Mouse (Mus musculus) spleen, adult 2 months (tissue): ENCODE results near the gene Edem2. TPM values are rescaled to one million over a fixed set of nuclear protein-coding genes. Genes with fewer than 3 reads are reported as not detected.

ENCODE experiments used
- DNase-seq, 2 experiments: peaks; one replicate each; pipeline versions ENCODE4 v3.0.0 to v3.0.0-alpha.2; 2012 to 2021; ENCODE audit warnings: low spot score in 2 of 2, low read depth in 1 of 2
- H3K27ac ChIP-seq: fragments of 200-500 bp; 2 replicates; pipeline ENCODE4 v1.5.1; 2012; ENCODE audit warnings: low read length, inconsistent platforms; ENCODE audit not compliant: insufficient read depth
- H3K27me3 ChIP-seq: fragments of 200-500 bp; 2 replicates; pipeline ENCODE4 v1.6.1; 2012; ENCODE audit warnings: mild to moderate bottlenecking, moderate library complexity, low read length, inconsistent platforms; ENCODE audit not compliant: control insufficient read depth, insufficient read depth
- H3K36me3 ChIP-seq: fragments of 200-500 bp; 2 replicates; pipeline ENCODE4 v1.6.1; 2012; ENCODE audit warnings: mild to moderate bottlenecking, low read length, inconsistent platforms; ENCODE audit not compliant: control insufficient read depth, insufficient read depth
- H3K4me1 ChIP-seq: fragments of 200-500 bp; 2 replicates; pipeline ENCODE4 v1.6.1; 2011; ENCODE audit warnings: inconsistent platforms; ENCODE audit not compliant: control insufficient read depth, insufficient read depth, insufficient read length
- H3K4me3 ChIP-seq: fragments of 200-500 bp; 2 replicates; pipeline ENCODE4 v1.5.1; 2011; ENCODE audit warnings: mild to moderate bottlenecking, inconsistent platforms; ENCODE audit not compliant: insufficient read depth, insufficient read length; ENCODE audit errors: extremely low read depth
- CTCF ChIP-seq: fragments of 200-500 bp; IDR thresholded peaks from 2 replicates; pipeline ENCODE4 v1.5.1; 2011; ENCODE audit warnings: mild to moderate bottlenecking, inconsistent platforms; ENCODE audit not compliant: insufficient read depth, insufficient read length, insufficient replicate concordance; ENCODE audit errors: extremely low read depth
- POLR2A ChIP-seq: fragments of 200-500 bp; IDR thresholded peaks from 2 replicates; pipeline ENCODE4 v1.6.1; 2011; ENCODE audit warnings: low read depth, low read length, inconsistent platforms
- WGBS: fragments of 180-500 bp; shearing (Covaris S2); methylation state at CpG from one replicate; pipeline ENCODE4 v1.1.7; 2018; 5-methylcytosine and 5-hydroxymethylcytosine counted together
- polyA plus RNA-seq: library from polyadenylated mRNA; depleted of rRNA; stranded (reverse); fragments of >200 nt; gene quantifications from 2 replicates; pipeline ENCODE4 v1.2.3, GENCODE M21; 2012

Gene Edem2
- polyA plus RNA-seq, 1 experiment: 70.8 TPM

DNA sequence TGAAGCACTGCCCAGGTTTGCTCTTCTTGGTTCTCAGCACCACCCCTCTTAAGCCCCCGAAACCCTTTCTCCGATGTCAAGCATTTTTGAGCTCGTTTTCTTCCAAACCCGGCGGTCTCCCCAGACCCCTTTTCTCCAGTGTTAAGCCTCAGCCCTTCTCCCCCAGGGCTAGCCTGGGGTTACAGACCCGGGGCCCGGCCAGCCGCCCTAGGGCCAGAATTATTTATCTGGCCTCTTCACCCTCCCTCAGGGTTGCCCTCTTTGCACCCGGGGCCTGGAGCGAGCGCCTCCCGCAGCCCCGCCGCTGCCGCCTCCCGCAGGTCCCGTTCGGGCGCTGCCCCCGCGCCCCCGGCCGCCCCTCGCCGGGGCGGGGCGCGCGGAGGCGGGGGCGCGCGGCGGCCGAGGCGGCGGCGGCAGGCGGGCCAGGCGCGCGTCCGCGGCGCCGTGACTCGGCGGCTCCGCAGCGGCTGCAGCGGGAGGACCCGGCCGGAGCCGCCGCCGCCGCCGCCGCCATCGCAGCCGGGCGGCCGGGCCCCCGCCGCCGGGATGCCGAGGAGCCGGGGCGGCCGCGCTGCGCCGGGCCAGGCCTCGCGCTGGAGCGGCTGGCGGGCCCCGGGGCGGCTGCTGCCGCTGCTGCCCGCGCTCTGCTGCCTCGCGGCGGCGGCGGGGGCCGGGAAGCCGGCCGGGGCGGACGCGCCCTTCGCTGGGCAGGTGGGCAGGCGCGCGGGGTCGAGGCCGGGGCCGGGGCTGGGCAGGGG, 45.8 kb upstream of the Edem2 start, which contains the start of gene Mmp24:
Mmp24 (plus strand) TSS at position 416 of the 758 bp plus-strand sequence.
- 17% methylated on average over 100 of the region's 100 CpGs for WGBS

DNA sequence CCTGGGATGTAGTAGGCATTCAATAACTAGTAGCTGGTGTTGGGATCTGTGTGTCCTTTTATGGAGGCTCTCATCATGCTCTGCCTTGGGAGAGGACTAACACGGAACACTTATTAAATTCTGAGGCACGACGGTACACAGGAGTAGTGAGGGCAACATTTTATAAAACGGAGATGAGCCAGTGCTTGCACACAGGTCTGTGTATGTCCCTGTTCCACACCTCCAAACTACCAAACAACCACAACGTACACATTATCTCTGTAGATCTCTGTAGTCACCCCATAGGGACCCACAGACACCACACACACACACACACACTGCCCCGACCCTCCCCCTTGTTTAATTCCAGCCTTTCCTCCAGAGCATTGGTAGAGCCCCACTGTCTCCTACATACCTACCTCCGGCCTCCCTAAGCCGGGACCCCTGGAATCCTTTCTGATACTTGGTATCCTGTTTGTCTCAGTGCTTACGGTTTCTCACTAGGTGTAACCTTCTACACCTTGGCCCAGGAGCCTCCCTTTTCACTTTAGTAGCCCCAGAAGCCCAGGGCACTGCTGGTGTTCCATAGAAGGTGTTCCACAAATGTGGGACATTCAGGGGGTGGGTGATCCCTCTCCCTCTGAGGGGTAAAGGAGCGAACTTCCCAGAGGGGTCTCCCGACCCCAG, 45.1 kb upstream of the Edem2 start:
- Histone ChIP-seq H3K36me3 (no peaks in the 10 kb centered on the region), H3K4me1 (no peaks in the 10 kb centered on the region), H3K27ac (no peak overlapping the region), H3K27me3 (peaks cover 21% of the 10 kb centered on the region), H3K4me3 (no peak overlapping the region)
- DNase-seq: no peak
- WGBS: 60% methylated on average over 11 of the region's 11 CpGs
- TF ChIP-seq POLR2A (no peak), CTCF (no peak)

More for the DNA sequence above, 45.8 kb upstream of the Edem2 start, which contains the start of gene Mmp24:
- DNase-seq: no peak
- Histone ChIP-seq H3K27ac (no peak within 1 kb of the TSS), H3K4me1 (no peaks in the 10 kb centered on the region), H3K4me3 (no peak within 1 kb of the TSS), H3K36me3 (no peaks in the 10 kb centered on the region), H3K27me3 (peaks cover 21% of the 10 kb centered on the region)
- TF ChIP-seq POLR2A: no peak

DNA sequence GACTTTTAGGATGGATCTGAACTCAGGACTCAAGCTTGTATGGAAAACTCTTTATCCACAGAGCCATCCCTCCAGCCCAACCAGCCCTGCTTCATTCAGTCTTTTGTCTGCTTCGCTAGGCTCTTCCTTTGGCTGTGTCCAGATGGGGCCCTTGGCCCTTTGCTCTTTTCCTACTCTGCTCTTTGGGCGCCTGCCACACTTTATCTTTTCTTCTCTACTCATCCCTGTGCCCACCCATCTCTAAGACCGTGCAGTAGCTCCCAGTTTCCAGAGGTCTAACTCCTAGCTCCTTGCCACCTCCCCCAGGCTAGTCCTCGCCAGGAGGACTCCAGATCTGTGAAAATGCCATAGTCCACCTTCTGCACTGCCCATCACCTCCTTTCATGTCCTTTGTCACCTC, 44.4 kb upstream of the Edem2 start:
- no peak overlapping the region for H3K27ac ChIP-seq
- DNase-seq: no peak
- peaks cover 21% of the 10 kb centered on the region for H3K27me3 ChIP-seq
- TF ChIP-seq CTCF: no peak
- no peak for TF ChIP-seq POLR2A
- no peak overlapping the region for H3K4me3 ChIP-seq
- no peaks in the 10 kb centered on the region for H3K36me3 ChIP-seq
- 72% methylated on average over 4 of the region's 4 CpGs for WGBS
- no peaks in the 10 kb centered on the region for H3K4me1 ChIP-seq

DNA sequence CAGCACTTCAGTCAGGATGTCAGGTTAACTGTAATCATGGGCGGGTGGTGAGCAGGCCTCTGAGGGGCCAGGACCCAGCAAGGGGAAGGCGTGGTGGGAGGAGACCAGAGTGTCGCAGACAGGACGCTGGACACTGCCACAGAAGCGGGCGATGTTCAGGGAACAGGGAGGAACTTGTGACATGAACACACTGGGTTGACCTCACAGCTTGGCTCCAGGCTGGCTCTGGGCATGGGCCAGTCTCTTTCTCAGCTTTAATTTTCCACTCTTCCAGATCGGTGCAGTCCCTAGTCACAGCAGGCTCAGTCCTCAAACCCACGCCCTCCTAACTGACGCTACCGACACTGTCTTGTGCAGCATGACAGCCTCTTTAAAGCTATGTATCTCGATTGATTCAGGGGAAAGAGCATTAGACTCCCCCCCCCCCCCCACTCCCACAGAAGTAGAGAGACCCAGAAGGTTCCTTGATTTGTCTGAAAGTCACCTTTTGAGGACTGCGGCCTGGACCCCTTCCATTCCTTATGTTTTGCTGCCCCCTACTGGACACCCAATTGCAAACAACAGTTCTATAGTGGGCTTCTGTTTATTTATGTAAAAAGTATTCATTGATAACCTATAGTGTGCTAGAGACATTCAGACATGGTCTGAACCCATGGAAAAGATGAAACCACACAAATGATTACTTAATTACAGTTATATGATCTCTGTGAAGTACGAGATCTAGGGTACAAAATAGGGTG, 35.6 kb upstream of the Edem2 start:
- Histone ChIP-seq H3K4me1 (no peaks in the 10 kb centered on the region), H3K36me3 (no peaks in the 10 kb centered on the region), H3K27me3 (no peaks in the 10 kb centered on the region), H3K4me3 (no peak overlapping the region), H3K27ac (no peak overlapping the region)
- WGBS: 65% methylated on average over 13 of the region's 13 CpGs
- TF ChIP-seq POLR2A (no peak), CTCF (peak; percentile 59; the same call in 1 of the 2 replicates)
- peak; percentile 43 to 65 for DNase-seq

DNA sequence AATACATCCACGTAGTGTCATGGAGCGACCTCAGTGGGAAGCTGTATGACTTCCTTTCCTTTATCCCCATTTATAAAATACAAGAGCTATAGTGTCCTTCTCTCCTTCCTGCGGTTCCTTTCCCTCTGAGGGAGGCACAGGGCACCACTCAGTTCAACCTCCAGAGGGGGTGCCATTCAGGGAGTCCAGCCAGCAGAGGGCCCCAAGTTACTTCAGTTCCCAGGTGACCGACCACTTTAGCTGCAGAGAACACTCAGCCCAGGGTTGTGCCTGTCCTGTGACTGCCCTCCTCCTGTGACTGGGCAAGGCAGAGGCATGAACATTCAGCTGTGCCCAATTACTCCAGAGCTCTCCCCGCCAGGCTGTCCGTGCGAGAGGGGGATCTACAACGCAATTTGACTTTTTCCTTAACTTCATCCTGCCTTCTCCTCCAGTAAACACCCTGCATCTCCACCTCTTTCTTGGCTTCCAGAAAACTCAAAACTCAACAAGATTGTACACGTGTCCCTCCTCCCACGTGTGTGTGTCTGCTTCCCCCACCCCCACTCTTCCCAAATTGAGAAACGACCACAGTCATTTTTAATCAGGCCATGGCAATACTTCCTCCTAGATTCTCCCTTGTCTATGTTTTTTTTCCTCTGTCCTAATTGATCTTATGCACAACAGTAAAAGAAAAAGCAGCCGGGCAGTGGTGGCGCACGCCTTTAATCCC, 27.7 kb upstream of the Edem2 start:
- no peak overlapping the region for H3K27ac ChIP-seq
- DNase-seq: no peak
- H3K36me3 ChIP-seq: no peaks in the 10 kb centered on the region
- H3K27me3 ChIP-seq: no peaks in the 10 kb centered on the region; the same call in 1 of the 2 replicates
- WGBS: 62% methylated on average over 14 of the region's 14 CpGs
- TF ChIP-seq CTCF (no peak), POLR2A (no peak)
- no peaks in the 10 kb centered on the region for H3K4me1 ChIP-seq
- H3K4me3 ChIP-seq: no peak overlapping the region

DNA sequence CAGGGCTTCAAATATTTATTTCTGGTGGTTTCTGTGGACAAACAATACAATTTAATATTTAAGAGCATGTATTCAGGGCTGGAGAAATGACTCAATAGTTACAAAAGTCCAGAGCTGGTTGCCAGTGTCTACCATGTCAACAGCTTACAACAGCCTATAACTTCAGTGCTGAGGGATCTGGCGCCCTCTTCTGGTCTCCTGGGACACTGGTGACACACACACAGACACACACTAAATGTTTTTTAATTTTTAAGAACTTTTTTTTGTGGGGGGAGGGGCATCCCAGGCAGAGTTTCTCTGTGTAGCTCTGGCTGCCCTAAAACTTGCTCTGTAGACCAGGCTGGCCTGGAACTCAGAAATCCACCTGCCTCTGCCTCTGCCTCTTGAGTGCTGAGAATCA, 26.5 kb upstream of the Edem2 start:
- H3K4me3 ChIP-seq: no peak overlapping the region
- H3K36me3 ChIP-seq: no peaks in the 10 kb centered on the region
- no peak for TF ChIP-seq POLR2A
- TF ChIP-seq CTCF: peak; percentile 19; the same call in 1 of the 2 replicates
- 11% methylated on average over 1 of the region's 1 CpGs for WGBS
- H3K27me3 ChIP-seq: peaks cover 2% of the 10 kb centered on the region
- no peak overlapping the region for H3K27ac ChIP-seq
- no peaks in the 10 kb centered on the region; the same call in 1 of the 2 replicates for H3K4me1 ChIP-seq
- peak; percentile 7 to 25 for DNase-seq
